Mouse (Mus musculus) liver, embryonic 18 days (tissue): Measurements from ENCODE around the gene Akap10. TPM values are rescaled to one million over a fixed set of nuclear protein-coding genes. Genes with fewer than 3 reads are reported as not detected.

Experiments
- polyA plus RNA-seq: library from polyadenylated mRNA; depleted of rRNA; stranded (reverse); fragments of >200 nt; gene quantifications from 2 replicates; pipeline ENCODE4 v1.2.3, GENCODE M21; 2012; rRNA removed

Akap10 gene
- 5.6 and 6.6 TPM in 2 replicates for polyA plus RNA-seq

GRCm38 (mm10) chr11:61930098-61930517 is at the start of gene Akap10:
TSS of gene Akap10 (minus strand) at chr11:61930252.

GRCm38 (mm10) chr11:61956572-61957295 is 26.7 kb upstream of the Akap10 start, which contains the start of gene Specc1:
TSS of gene Specc1 (plus strand) at chr11:61956763.

GRCm38 (mm10) chr11:61854988-61855411 is 75.1 kb downstream of the Akap10 start, which contains the start of gene Ulk2:
TSS of gene Ulk2 (minus strand) at chr11:61855073.

Other genes with a start within 250 kb of the Akap10 start
- 2.1 and 2.6 TPM in 2 replicates for gene Fam83g, start 246.2 kb downstream of the Akap10 start, polyA plus RNA-seq
- gene Slc5a10, start 209.4 kb downstream of the Akap10 start, polyA plus RNA-seq: not detected in 2 replicates
- 6.6 and 8.3 TPM in 2 replicates for gene Prpsap2, start 168.2 kb downstream of the Akap10 start, polyA plus RNA-seq
- 7.2 and 8.4 TPM in 2 replicates for gene Ulk2, start 75.2 kb downstream of the Akap10 start, polyA plus RNA-seq
- gene Specc1, start 26.5 kb upstream of the Akap10 start, polyA plus RNA-seq: 15.7 and 17.2 TPM in 2 replicates